Mouse (Mus musculus) intestine, embryonic 15.5 days (tissue): ENCODE results near the gene Lnp1. TPM values are rescaled to one million over a fixed set of nuclear protein-coding genes. Genes with fewer than 3 reads are reported as not detected.

Experiments
- ATAC-seq: fragments of 200-750 bp; cut with Nextera tagmentation; 2 replicates; pipeline ENCODE4 v1.8.0; 2017; ENCODE audit warnings: moderate TSS enrichment, moderate library complexity
- H3K27ac ChIP-seq: fragments of 300-500 bp; sonication (generic); 2 replicates; pipeline ENCODE4 v1.5.1; 2015; ENCODE audit warnings: mild to moderate bottlenecking, inconsistent platforms
- H3K27me3 ChIP-seq: fragments of 300-500 bp; sonication (generic); replicated peaks from 2 replicates; pipeline ENCODE4 v1.6.1; 2015; ENCODE audit warnings: inconsistent platforms
- H3K36me3 ChIP-seq: fragments of 300-500 bp; sonication (generic); 2 replicates; pipeline ENCODE4 v1.6.1; 2015; ENCODE audit warnings: inconsistent platforms
- H3K4me1 ChIP-seq: fragments of 300-500 bp; sonication (generic); replicated peaks from 2 replicates; pipeline ENCODE4 v1.6.1; 2015; ENCODE audit warnings: inconsistent platforms
- H3K4me2 ChIP-seq: fragments of 300-500 bp; sonication (generic); replicated peaks from 2 replicates; pipeline ENCODE4 v1.6.1; 2015; ENCODE audit warnings: mild to moderate bottlenecking, inconsistent platforms
- H3K4me3 ChIP-seq: fragments of 300-500 bp; sonication (generic); replicated peaks from 2 replicates; pipeline ENCODE4 v1.5.1; 2015; ENCODE audit warnings: inconsistent platforms
- H3K9ac ChIP-seq: fragments of 300-500 bp; sonication (generic); 2 replicates; pipeline ENCODE4 v1.6.1; 2015; ENCODE audit warnings: inconsistent platforms
- H3K9me3 ChIP-seq: fragments of 300-500 bp; sonication (generic); 2 replicates; pipeline ENCODE4 v1.6.1; 2016; ENCODE audit warnings: inconsistent platforms
- WGBS: fragments of 180-500 bp; shearing (Covaris S2); methylation state at CpG from one replicate; pipeline ENCODE4 v1.1.7; 2015; 5-methylcytosine and 5-hydroxymethylcytosine counted together
- polyA plus RNA-seq: library from polyadenylated mRNA; unstranded; fragments of >200 nt; fragmentation: Nextera tagmentation; extraction: Ambion mirVana; gene quantifications from 2 replicates; pipeline ENCODE4 v1.2.1, GENCODE M21; 2015

Lnp1 gene
- polyA plus RNA-seq, 1 experiment from 2014 or later: not detected

- Histone ChIP-seq H3K4me1 (no peaks in the 10 kb centered on the region), H3K27ac (no peak overlapping the region), H3K27me3 (no peaks in the 10 kb centered on the region), H3K9me3 (no peaks in the 10 kb centered on the region), H3K9ac (no peak overlapping the region), H3K4me2 (peak overlapping the region; percentile 36), H3K4me3 (0 out of 2 replicates have a peak overlapping the region, but pooled peaks have one; percentile 9), H3K36me3 (no peaks in the 10 kb centered on the region)
- no peak for ATAC-seq
- WGBS: 87% methylated on average over 6 of the region's 6 CpGs
Measured at GRCm38 (mm10) chr16:56884811-56885210, 43.0 kb downstream of the Lnp1 start.

- no peaks in the 10 kb centered on the region for H3K9me3 ChIP-seq
- no peaks in the 10 kb centered on the region for H3K27me3 ChIP-seq
- WGBS: 51% methylated on average over 2 of the region's 2 CpGs
- no peak overlapping the region for H3K4me2 ChIP-seq
- no peak overlapping the region for H3K9ac ChIP-seq
- no peak overlapping the region for H3K4me3 ChIP-seq
- no peak for ATAC-seq
- no peaks in the 10 kb centered on the region for H3K36me3 ChIP-seq
- no peak overlapping the region for H3K27ac ChIP-seq
- no peaks in the 10 kb centered on the region for H3K4me1 ChIP-seq
Measured at GRCm38 (mm10) chr16:56873410-56873809, 54.5 kb downstream of the Lnp1 start.

- 62% methylated on average over 3 of the region's 3 CpGs for WGBS
- no peak overlapping the region for H3K9ac ChIP-seq
- no peaks in the 10 kb centered on the region for H3K9me3 ChIP-seq
Measured at GRCm38 (mm10) chr16:56870458-56870857, 57.4 kb downstream of the Lnp1 start.

GRCm38 (mm10) chr16:56868361-56868760 is 59.5 kb downstream of the Lnp1 start:
- Histone ChIP-seq H3K36me3 (no peaks in the 10 kb centered on the region), H3K27me3 (no peaks in the 10 kb centered on the region), H3K9me3 (no peaks in the 10 kb centered on the region), H3K4me3 (no peak overlapping the region), H3K4me1 (no peaks in the 10 kb centered on the region), H3K27ac (no peak overlapping the region), H3K9ac (no peak overlapping the region), H3K4me2 (no peak overlapping the region)
- ATAC-seq: no peak
- WGBS: 75% methylated on average over 5 of the region's 5 CpGs

More at GRCm38 (mm10) chr16:56870458-56870857, 57.4 kb downstream of the Lnp1 start:
- H3K4me3 ChIP-seq: no peak overlapping the region
- H3K27me3 ChIP-seq: no peaks in the 10 kb centered on the region
- H3K4me2 ChIP-seq: no peak overlapping the region
- no peaks in the 10 kb centered on the region for H3K36me3 ChIP-seq
- no peak overlapping the region for H3K27ac ChIP-seq
- ATAC-seq: no peak
- no peaks in the 10 kb centered on the region for H3K4me1 ChIP-seq

GRCm38 (mm10) chr16:56867591-56867990 is 60.3 kb downstream of the Lnp1 start:
- no peaks in the 10 kb centered on the region for H3K4me1 ChIP-seq
- no peaks in the 10 kb centered on the region for H3K36me3 ChIP-seq
- no peak for ATAC-seq
- H3K27ac ChIP-seq: no peak overlapping the region
- no peaks in the 10 kb centered on the region for H3K27me3 ChIP-seq
- H3K9me3 ChIP-seq: no peaks in the 10 kb centered on the region
- no peak overlapping the region for H3K4me2 ChIP-seq
- H3K9ac ChIP-seq: no peak overlapping the region
- 48% methylated on average over 4 of the region's 4 CpGs for WGBS
- no peak overlapping the region for H3K4me3 ChIP-seq

Other genes with a start within 250 kb of the Lnp1 start
- 225 and 226 TPM in 2 replicates for gene Tfg, start 210.6 kb downstream of the Lnp1 start, polyA plus RNA-seq
- gene Adgrg7, start 132.2 kb downstream of the Lnp1 start, polyA plus RNA-seq: 4.6 and 5.4 TPM in 2 replicates
- 30.5 and 31.6 TPM in 2 replicates for gene Tmem45a, start 41.9 kb downstream of the Lnp1 start, polyA plus RNA-seq
- 0.11 TPM in 1 of 2 replicates, not detected in the other for gene Tmem45a2, start 143.3 kb upstream of the Lnp1 start, polyA plus RNA-seq
- gene Tomm70a, start 193.6 kb upstream of the Lnp1 start, polyA plus RNA-seq: 50.1 and 55.8 TPM in 2 replicates
- 74.7 and 81.2 TPM in 2 replicates for gene Nit2, start 239.3 kb upstream of the Lnp1 start, polyA plus RNA-seq